Mouse (Mus musculus) embryonic facial prominence, embryonic 11.5 days (tissue): ENCODE results near the gene Slc25a26. TPM values are rescaled to one million over a fixed set of nuclear protein-coding genes. Genes with fewer than 3 reads are reported as not detected.

Experiments used
- ATAC-seq: fragments of 200-750 bp; cut with Nextera tagmentation; replicated peaks from 2 replicates; pipeline ENCODE4 v1.8.0; 2017; ENCODE audit warnings: low read depth; ENCODE audit not compliant: insufficient number of reproducible peaks, low FRiP score, low TSS enrichment
- DNase-seq: peaks from one replicate; pipeline ENCODE4 v3.0.0-alpha.2; 2015; ENCODE audit warnings: low spot score
- H3K27ac ChIP-seq: fragments of 300-500 bp; sonication (generic); replicated peaks from 2 replicates; pipeline ENCODE4 v1.5.1; 2014; ENCODE audit warnings: mild to moderate bottlenecking, low read depth, low read length, control low read depth
- H3K27me3 ChIP-seq: fragments of 300-500 bp; sonication (generic); 2 replicates; pipeline ENCODE4 v1.6.1; 2014; ENCODE audit warnings: mild to moderate bottlenecking, low read length, moderate library complexity, mixed read lengths; ENCODE audit not compliant: control insufficient read depth, insufficient read depth
- H3K36me3 ChIP-seq: fragments of 300-500 bp; sonication (generic); replicated peaks from 2 replicates; pipeline ENCODE4 v1.6.1; 2014; ENCODE audit warnings: low read depth, mild to moderate bottlenecking, low read length, moderate library complexity, mixed read lengths; ENCODE audit not compliant: control insufficient read depth, insufficient read depth
- H3K4me1 ChIP-seq: fragments of 300-500 bp; sonication (generic); 2 replicates; pipeline ENCODE4 v1.6.1; 2014; ENCODE audit warnings: low read length, mixed read lengths; ENCODE audit not compliant: control insufficient read depth, insufficient read depth
- H3K4me2 ChIP-seq: fragments of 300-500 bp; sonication (generic); 2 replicates; pipeline ENCODE4 v1.6.1; 2014; ENCODE audit warnings: low read depth, mild to moderate bottlenecking, control low read depth, low read length, moderate library complexity
- H3K4me3 ChIP-seq: fragments of 300-500 bp; sonication (generic); 2 replicates; pipeline ENCODE4 v1.5.1; 2014; ENCODE audit warnings: low read depth, low read length, control low read depth
- H3K9ac ChIP-seq: fragments of 300-500 bp; sonication (generic); replicated peaks from 2 replicates; pipeline ENCODE4 v1.6.1; 2014; ENCODE audit warnings: mild to moderate bottlenecking, control low read depth, low read length
- H3K9me3 ChIP-seq: fragments of 300-500 bp; sonication (generic); replicated peaks from 2 replicates; pipeline ENCODE4 v1.6.1; 2016; ENCODE audit warnings: mild to moderate bottlenecking, low read length, inconsistent platforms, mixed read lengths; ENCODE audit not compliant: control insufficient read depth
- WGBS: fragments of 180-500 bp; shearing (Covaris S2); extraction: QIAGEN DNeasy Blood & Tissue Kit; methylation state at CpG from one replicate; pipeline ENCODE4 v1.1.7; 2014; 5-methylcytosine and 5-hydroxymethylcytosine counted together
- polyA plus RNA-seq: library from polyadenylated mRNA; unstranded; fragments of >200 nt; fragmentation: Nextera tagmentation; extraction: Ambion mirVana; gene quantifications from 2 replicates; pipeline ENCODE4 v1.2.1, GENCODE M21; 2014

The Slc25a26 gene
- polyA plus RNA-seq, 1 experiment from 2014 or later: 7.8 TPM

GRCm38 (mm10) chr6:94582055-94582454 is 81.9 kb downstream of the Slc25a26 start:
- no peaks in the 10 kb centered on the region for H3K27me3 ChIP-seq
- no peak overlapping the region for H3K9ac ChIP-seq
- 86% methylated on average over 9 of the region's 9 CpGs for WGBS
- no peak overlapping the region for H3K4me3 ChIP-seq
- H3K36me3 ChIP-seq: no peaks in the 10 kb centered on the region
- ATAC-seq (no peak), DNase-seq (no peak)
- H3K9me3 ChIP-seq: no peaks in the 10 kb centered on the region
- H3K27ac ChIP-seq: no peak overlapping the region
- H3K4me2 ChIP-seq: no peak overlapping the region
- no peaks in the 10 kb centered on the region for H3K4me1 ChIP-seq

DNA sequence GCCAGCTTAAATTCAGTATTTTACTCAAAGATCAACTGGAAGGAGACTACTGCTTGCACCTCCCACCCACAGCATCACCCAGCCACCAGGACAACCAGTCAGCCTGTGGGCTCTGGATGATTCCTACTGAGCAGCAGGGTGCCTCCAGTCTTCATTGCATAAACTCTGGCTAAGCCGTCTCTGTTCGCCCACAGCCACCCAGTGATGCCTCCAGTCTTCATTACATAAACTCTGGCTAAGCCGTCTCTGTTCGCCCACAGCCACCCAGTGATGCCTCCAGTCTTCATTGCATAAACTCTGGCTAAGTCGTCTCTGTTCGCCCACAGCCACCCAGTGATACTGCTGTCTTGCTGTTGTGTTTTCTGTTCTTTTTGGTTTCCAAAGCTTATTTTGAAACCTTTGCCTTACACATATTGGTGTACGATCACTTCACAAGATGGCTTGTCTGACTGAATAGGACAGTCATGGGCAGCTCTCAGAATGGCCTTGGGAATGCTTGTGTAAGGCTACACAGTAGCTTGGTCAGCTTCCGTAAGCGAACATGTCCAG is 84.1 kb downstream of the Slc25a26 start:
- ATAC-seq (no peak), DNase-seq (no peak)
- no peak overlapping the region for H3K9ac ChIP-seq
- H3K9me3 ChIP-seq: no peaks in the 10 kb centered on the region
- no peaks in the 10 kb centered on the region for H3K27me3 ChIP-seq
- WGBS: 90% methylated on average over 9 of the region's 9 CpGs
- H3K27ac ChIP-seq: no peak overlapping the region
- no peak overlapping the region for H3K4me3 ChIP-seq
- H3K36me3 ChIP-seq: no peaks in the 10 kb centered on the region
- H3K4me1 ChIP-seq: no peaks in the 10 kb centered on the region
- H3K4me2 ChIP-seq: no peak overlapping the region

- no peaks in the 10 kb centered on the region for H3K4me1 ChIP-seq
- H3K36me3 ChIP-seq: no peaks in the 10 kb centered on the region
- H3K9me3 ChIP-seq: no peaks in the 10 kb centered on the region
- H3K9ac ChIP-seq: no peak overlapping the region
- no peaks in the 10 kb centered on the region for H3K27me3 ChIP-seq
- no peak for ATAC-seq
- no peak overlapping the region for H3K4me2 ChIP-seq
- 87% methylated on average over 4 of the region's 4 CpGs for WGBS
- DNase-seq: no peak
- no peak overlapping the region for H3K27ac ChIP-seq
- H3K4me3 ChIP-seq: no peak overlapping the region
Measured at GRCm38 (mm10) chr6:94584976-94585375, 84.8 kb downstream of the Slc25a26 start.

DNA sequence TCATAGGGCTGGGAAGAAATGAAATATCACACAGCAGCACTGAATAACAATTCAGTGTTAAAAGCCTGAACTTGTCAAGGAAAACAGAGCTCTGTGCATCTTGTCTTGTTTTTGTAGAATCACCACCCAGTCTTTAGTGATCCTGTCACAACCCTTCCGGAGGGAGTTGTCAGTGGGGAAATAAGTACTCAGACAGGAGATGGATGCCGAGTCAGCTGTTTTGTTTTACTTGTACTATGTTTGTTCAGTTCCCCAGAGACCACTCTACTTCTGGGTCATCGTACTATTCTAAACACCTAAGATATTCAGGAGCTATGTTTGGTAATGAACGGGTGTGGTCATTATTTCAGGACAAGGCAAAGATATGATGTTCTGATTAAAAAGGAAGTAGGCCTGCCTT is 88.2 kb downstream of the Slc25a26 start:
- Histone ChIP-seq H3K36me3 (no peaks in the 10 kb centered on the region), H3K4me3 (no peak overlapping the region), H3K4me1 (no peaks in the 10 kb centered on the region), H3K9me3 (no peaks in the 10 kb centered on the region), H3K4me2 (no peak overlapping the region), H3K9ac (no peak overlapping the region), H3K27ac (no peak overlapping the region), H3K27me3 (no peaks in the 10 kb centered on the region)
- ATAC-seq (no peak), DNase-seq (no peak)
- 83% methylated on average over 4 of the region's 4 CpGs for WGBS

- Histone ChIP-seq H3K36me3 (no peaks in the 10 kb centered on the region), H3K4me1 (peaks cover 2% of the 10 kb centered on the region; the same call in 1 of the 2 replicates), H3K4me3 (no peak overlapping the region), H3K27ac (no peak overlapping the region), H3K27me3 (no peaks in the 10 kb centered on the region), H3K4me2 (no peak overlapping the region), H3K9me3 (no peaks in the 10 kb centered on the region), H3K9ac (no peak overlapping the region)
- ATAC-seq: no peak; the same call in 1 of the 2 replicates
- WGBS: 26% methylated on average over 8 of the region's 8 CpGs
- DNase-seq: peak; percentile 75
Measured at GRCm38 (mm10) chr6:94592243-94592642, 92.1 kb downstream of the Slc25a26 start.

DNA sequence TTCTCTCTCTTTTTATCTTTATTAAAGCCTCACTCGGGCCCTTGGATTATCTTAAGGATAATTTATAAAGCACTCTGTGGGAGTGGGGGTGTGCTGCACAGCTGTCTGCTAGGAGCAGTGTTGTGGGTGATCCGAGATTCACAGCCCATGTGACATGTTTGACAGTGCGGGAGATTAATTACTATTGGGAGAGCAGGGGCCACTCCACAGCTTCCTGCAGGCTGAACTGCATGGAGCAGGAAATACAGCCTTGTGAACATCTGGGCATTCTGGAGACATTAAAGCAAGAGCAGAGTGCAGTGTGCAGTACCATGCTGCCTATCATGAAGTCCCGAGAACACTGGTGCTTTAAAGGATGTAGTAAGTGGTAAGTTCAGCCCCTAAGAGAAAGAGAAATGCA is 92.6 kb downstream of the Slc25a26 start:
- ATAC-seq (peak; percentile 54; the same call in 1 of the 2 replicates), DNase-seq (peak; percentile 34)
- Histone ChIP-seq H3K4me2 (no peak overlapping the region), H3K4me3 (no peak overlapping the region), H3K27ac (no peak overlapping the region), H3K9me3 (no peaks in the 10 kb centered on the region), H3K36me3 (no peaks in the 10 kb centered on the region), H3K27me3 (no peaks in the 10 kb centered on the region), H3K9ac (no peak overlapping the region), H3K4me1 (peaks cover 2% of the 10 kb centered on the region; the same call in 1 of the 2 replicates)
- 18% methylated on average over 4 of the region's 4 CpGs for WGBS

DNA sequence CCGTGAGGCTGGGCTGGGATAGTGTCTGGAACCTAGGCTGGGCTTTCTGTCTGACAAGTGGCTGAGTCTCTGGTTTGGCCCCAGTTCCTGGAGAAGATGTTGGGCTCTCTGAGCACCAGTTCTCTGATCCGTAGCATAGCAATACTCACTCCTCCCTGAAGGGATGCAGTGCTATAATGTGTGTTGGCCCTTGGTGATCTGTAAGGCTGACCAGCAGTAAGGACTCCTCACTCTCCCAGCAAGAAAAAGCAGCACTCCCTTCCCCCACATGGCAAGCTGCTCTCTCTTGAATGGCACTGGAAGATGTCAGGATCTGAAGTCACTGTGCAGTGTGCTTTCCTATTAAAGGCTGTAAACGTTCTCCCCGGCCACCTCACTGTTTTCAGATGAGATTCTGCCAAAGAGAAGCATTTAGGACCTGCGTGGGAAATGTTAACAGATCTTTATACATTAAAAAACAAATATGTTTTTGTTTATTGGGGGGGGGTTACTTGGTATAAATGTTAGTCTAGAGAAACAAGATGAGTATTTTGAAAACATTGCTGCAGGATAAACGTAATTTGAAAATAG is 94.0 kb downstream of the Slc25a26 start:
- no peak overlapping the region for H3K9ac ChIP-seq
- H3K27me3 ChIP-seq: no peaks in the 10 kb centered on the region
- no peak overlapping the region for H3K4me2 ChIP-seq
- no peaks in the 10 kb centered on the region for H3K9me3 ChIP-seq
- ATAC-seq (no peak), DNase-seq (no peak)
- H3K4me3 ChIP-seq: no peak overlapping the region
- no peaks in the 10 kb centered on the region for H3K36me3 ChIP-seq
- peaks cover 2% of the 10 kb centered on the region; the same call in 1 of the 2 replicates for H3K4me1 ChIP-seq
- no peak overlapping the region for H3K27ac ChIP-seq
- WGBS: 63% methylated on average over 6 of the region's 6 CpGs

GRCm38 (mm10) chr6:94594711-94595110 is 94.6 kb downstream of the Slc25a26 start:
- H3K4me2 ChIP-seq: no peak overlapping the region
- WGBS: 76% methylated on average over 11 of the region's 11 CpGs
- DNase-seq: no peak
- H3K4me1 ChIP-seq: peaks cover 2% of the 10 kb centered on the region; the same call in 1 of the 2 replicates
- H3K4me3 ChIP-seq: no peak overlapping the region
- H3K27me3 ChIP-seq: no peaks in the 10 kb centered on the region
- H3K9me3 ChIP-seq: no peaks in the 10 kb centered on the region
- no peak for ATAC-seq
- H3K27ac ChIP-seq: no peak overlapping the region
- no peak overlapping the region for H3K9ac ChIP-seq
- no peaks in the 10 kb centered on the region for H3K36me3 ChIP-seq
